Mouse (Mus musculus) liver, embryonic 14.5 days (tissue): ENCODE measurements around the gene Immt. TPM values are rescaled to one million over a fixed set of nuclear protein-coding genes. Genes with fewer than 3 reads are reported as not detected.
A peak's percentile ranks its signal among the peaks of the same experiment; 100 is the strongest.

Source experiments
- ATAC-seq: fragments of 200-750 bp; cut with Nextera tagmentation; 2 replicates; pipeline ENCODE4 v1.8.0; 2017; ENCODE audit warnings: moderate number of reproducible peaks, mild to moderate bottlenecking, moderate library complexity; ENCODE audit not compliant: insufficient read depth
- DNase-seq, 3 experiments: peaks; one replicate each; pipeline ENCODE4 v3.0.0-alpha.2; 2012 to 2013; ENCODE audit warnings: low read depth in 3 of 3, low spot score in 3 of 3
- H3K27ac ChIP-seq: fragments of 300-500 bp; sonication (generic); 2 replicates; pipeline ENCODE4 v1.5.1; 2014; ENCODE audit warnings: moderate library complexity, mild to moderate bottlenecking, control low read depth, inconsistent platforms
- H3K27me3 ChIP-seq: fragments of 300-500 bp; sonication (generic); 2 replicates; pipeline ENCODE4 v1.6.1; 2014; ENCODE audit warnings: mild to moderate bottlenecking, low read length, moderate library complexity; ENCODE audit not compliant: control insufficient read depth, insufficient read depth
- H3K36me3 ChIP-seq: fragments of 300-500 bp; sonication (generic); replicated peaks from 2 replicates; pipeline ENCODE4 v1.6.1; 2014; ENCODE audit warnings: low read depth; ENCODE audit not compliant: control insufficient read depth, insufficient read depth
- H3K4me1 ChIP-seq, 2 experiments: fragments of 200-500 bp in 1 of 2; fragments of 300-500 bp in 1 of 2; sonication (generic) in 1 of 2; replicated peaks; 2 replicates each; pipeline ENCODE4 v1.6.1; 2012 to 2014; ENCODE audit warnings: antibody characterized with exemption in 1 of 2, inconsistent platforms in 1 of 2, low read length in 1 of 2; ENCODE audit not compliant: control insufficient read depth in 2 of 2, insufficient read depth in 2 of 2
- H3K4me2 ChIP-seq: fragments of 300-500 bp; sonication (generic); 2 replicates; pipeline ENCODE4 v1.6.1; 2014; ENCODE audit warnings: low read depth, mild to moderate bottlenecking, control low read depth, moderate library complexity
- H3K4me3 ChIP-seq, 2 experiments: fragments of 200-500 bp in 1 of 2; fragments of 300-500 bp in 1 of 2; sonication (generic) in 1 of 2; 2 replicates each; pipeline ENCODE4 v1.5.1; 2012 to 2014; ENCODE audit warnings: low read depth in 2 of 2, low read length in 2 of 2, mild to moderate bottlenecking in 2 of 2, control low read depth in 1 of 2, inconsistent platforms in 1 of 2, moderate library complexity in 1 of 2; ENCODE audit not compliant: insufficient read depth in 1 of 2
- H3K9ac ChIP-seq: fragments of 300-500 bp; sonication (generic); replicated peaks from 2 replicates; pipeline ENCODE4 v1.6.1; 2014; ENCODE audit warnings: mild to moderate bottlenecking, control low read depth, moderate library complexity
- H3K9me3 ChIP-seq: fragments of 300-500 bp; sonication (generic); 2 replicates; pipeline ENCODE4 v1.6.1; 2016; ENCODE audit warnings: low read length, mixed read lengths; ENCODE audit not compliant: control insufficient read depth
- CTCF ChIP-seq: IDR thresholded peaks from 2 replicates; pipeline ENCODE4 v1.5.1; 2016; ENCODE audit warnings: antibody characterized with exemption, low read depth, control low read depth
- EP300 ChIP-seq: IDR thresholded peaks from 2 replicates; pipeline ENCODE4 v1.6.1; 2016; ENCODE audit warnings: antibody characterized with exemption, low read depth
- WGBS: fragments of 180-500 bp; shearing (Covaris S2); extraction: QIAGEN DNeasy Blood & Tissue Kit; methylation state at CpG from one replicate; pipeline ENCODE4 v1.1.7; 2014; ENCODE audit not compliant: insufficient replicate concordance; 5-methylcytosine and 5-hydroxymethylcytosine counted together
- polyA plus RNA-seq, 2 experiments: library from polyadenylated mRNA; depleted of rRNA in 1 of 2; stranded (reverse) in 1 of 2; unstranded in 1 of 2; fragments of >200 nt; fragmentation: Nextera tagmentation in 1 of 2; extraction: Ambion mirVana in 1 of 2; gene quantifications; 2 replicates each; pipeline versions ENCODE4 v1.2.1 to v1.2.3; 2012 to 2014

Gene Immt
- polyA plus RNA-seq, 2 experiments = 47.0 to 132 TPM

DNA sequence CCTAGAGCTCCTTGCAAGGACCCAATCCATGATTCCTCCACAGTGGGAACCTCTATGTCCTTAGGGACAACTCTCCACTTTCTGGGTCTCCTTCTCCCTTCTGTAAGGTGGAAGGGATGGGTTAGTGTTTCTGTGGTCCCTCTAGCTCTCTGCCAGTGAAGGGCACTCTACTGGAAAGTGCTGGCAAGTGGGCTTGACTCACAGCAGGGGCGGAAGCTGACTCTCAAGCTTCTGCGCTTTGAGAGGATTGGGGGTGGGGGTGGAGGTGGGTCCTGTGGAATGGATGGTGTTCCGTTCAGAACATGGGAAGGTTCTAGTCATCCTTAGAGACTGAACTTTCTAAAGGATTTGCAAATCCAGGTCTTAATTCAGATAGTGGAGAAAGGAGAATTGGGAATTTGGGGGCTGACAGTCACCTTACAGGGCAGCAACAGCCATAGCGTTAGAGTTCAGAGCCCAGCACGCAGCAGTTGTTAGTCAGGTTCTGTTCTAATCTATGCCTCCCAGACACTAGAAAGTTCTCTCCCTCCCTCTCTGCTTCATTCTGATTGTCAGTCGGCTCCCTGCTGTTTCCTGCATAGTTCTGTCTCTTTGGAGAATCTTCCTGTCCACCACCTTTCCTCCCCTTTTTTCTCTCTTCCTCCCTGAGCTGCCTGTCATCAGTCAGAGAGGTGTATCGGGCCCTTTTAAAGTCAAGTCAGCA lies 30.0 kb upstream of the Immt start:
- H3K4me3 ChIP-seq = peak overlapping the region; percentile 19 to 26; a peak in 2 of 4 replicates
- H3K4me1 ChIP-seq = peaks cover 22 to 31% of the 10 kb centered on the region in 2 experiments
- H3K36me3 ChIP-seq = no peaks in the 10 kb centered on the region
- DNase-seq (peak; percentile 66 to 70 (median 68)), ATAC-seq (peak; percentile 92)
- 19% methylated on average over 7 of the region's 7 CpGs for WGBS
- H3K27me3 ChIP-seq = no peaks in the 10 kb centered on the region
- H3K27ac ChIP-seq = peak overlapping the region; percentile 81
- H3K9ac ChIP-seq = peak overlapping the region; percentile 48
- no peak for TF ChIP-seq CTCF
- TF ChIP-seq EP300 = peak; percentile 90
- no peaks in the 10 kb centered on the region for H3K9me3 ChIP-seq
- peak overlapping the region; percentile 60 for H3K4me2 ChIP-seq

GRCm38 (mm10) chr6:71801714-71802094 lies 29.4 kb upstream of the Immt start:
- Histone ChIP-seq H3K4me2 (peak overlapping the region; percentile 60), H3K4me3 (peak overlapping the region; percentile 19 to 26; a peak in 2 of 4 replicates), H3K9ac (peak overlapping the region; percentile 48), H3K27me3 (no peaks in the 10 kb centered on the region), H3K9me3 (no peaks in the 10 kb centered on the region), H3K36me3 (no peaks in the 10 kb centered on the region), H3K27ac (peak overlapping the region; percentile 81), H3K4me1 (peaks cover 22 to 31% of the 10 kb centered on the region in 2 experiments)
- 48% methylated on average over 10 of the region's 10 CpGs for WGBS
- DNase-seq = no peak
- ATAC-seq = peak; percentile 56
- TF ChIP-seq EP300 = no peak
- TF ChIP-seq CTCF = no peak

GRCm38 (mm10) chr6:71803609-71804008 lies 27.5 kb upstream of the Immt start:
- TF ChIP-seq CTCF = no peak
- TF ChIP-seq EP300 = no peak
- Histone ChIP-seq H3K9ac (no peak overlapping the region; the same call in 1 of the 2 replicates), H3K36me3 (no peaks in the 10 kb centered on the region), H3K27ac (no peak overlapping the region), H3K9me3 (no peaks in the 10 kb centered on the region), H3K4me2 (no peak overlapping the region), H3K27me3 (no peaks in the 10 kb centered on the region), H3K4me1 (peaks cover 22 to 31% of the 10 kb centered on the region in 2 experiments), H3K4me3 (no peak overlapping the region)
- WGBS = 86% methylated on average over 1 of the region's 1 CpGs
- ATAC-seq (no peak), DNase-seq (no peak)

GRCm38 (mm10) chr6:71804061-71804829 lies 26.9 kb upstream of the Immt start:
- H3K4me1 ChIP-seq = peaks cover 22 to 31% of the 10 kb centered on the region in 2 experiments
- TF ChIP-seq EP300 (no peak), CTCF (peak; percentile 99)
- peak; percentile 55 to 65 (median 59) for DNase-seq
- WGBS = 10% methylated on average over 12 of the region's 12 CpGs
- H3K36me3 ChIP-seq = no peaks in the 10 kb centered on the region
- no peak overlapping the region for H3K9ac ChIP-seq
- H3K4me3 ChIP-seq = no peak overlapping the region
- no peaks in the 10 kb centered on the region for H3K9me3 ChIP-seq
- H3K4me2 ChIP-seq = no peak overlapping the region
- ATAC-seq = peak; percentile 49
- no peak overlapping the region for H3K27ac ChIP-seq
- no peaks in the 10 kb centered on the region for H3K27me3 ChIP-seq

DNA sequence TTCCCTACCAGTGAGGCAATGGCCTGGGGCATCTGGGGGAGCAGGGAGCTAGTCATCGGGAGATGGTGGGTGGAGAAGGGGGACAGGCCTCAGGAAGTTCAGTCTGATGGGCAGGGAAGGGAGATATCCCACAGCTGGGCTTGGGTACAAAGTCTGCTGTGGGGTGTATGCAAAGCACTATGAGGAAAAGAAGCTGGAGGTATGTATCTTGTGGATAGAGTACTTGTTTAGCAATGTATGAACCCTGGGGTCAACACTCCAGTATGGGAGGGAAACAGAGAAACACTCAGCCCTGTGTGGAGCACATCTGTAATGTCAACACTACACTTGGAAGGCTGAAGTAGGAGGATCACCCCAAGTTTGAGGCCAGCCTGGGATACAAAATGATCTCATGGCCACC lies 24.4 kb upstream of the Immt start:
- DNase-seq (no peak), ATAC-seq (no peak)
- Histone ChIP-seq H3K9me3 (no peaks in the 10 kb centered on the region), H3K36me3 (no peaks in the 10 kb centered on the region; the same call in 1 of the 2 replicates), H3K4me3 (no peak overlapping the region), H3K4me2 (no peak overlapping the region), H3K27ac (no peak overlapping the region), H3K9ac (no peak overlapping the region), H3K27me3 (no peaks in the 10 kb centered on the region), H3K4me1 (peaks cover 10 to 17% of the 10 kb centered on the region in 2 experiments)
- WGBS = 40% methylated on average over 1 of the region's 1 CpGs
- TF ChIP-seq EP300 (no peak), CTCF (no peak)
